Mouse (Mus musculus) heart, postnatal 0 days (tissue): ENCODE measurements around the gene Gnmt. TPM values are rescaled to one million over a fixed set of nuclear protein-coding genes. Genes with fewer than 3 reads are reported as not detected.

Source experiments
- ATAC-seq: fragments of 200-750 bp; cut with Nextera tagmentation; 2 replicates; pipeline ENCODE4 v1.8.0; 2017; ENCODE audit warnings: low read depth, moderate number of reproducible peaks, moderate library complexity; ENCODE audit not compliant: insufficient read depth
- DNase-seq: peaks from one replicate; pipeline ENCODE4 v3.0.0-alpha.2; 2016; ENCODE audit warnings: low spot score
- H3K27ac ChIP-seq: fragments of 300-500 bp; sonication (generic); 2 replicates; pipeline ENCODE4 v1.5.1; 2014; ENCODE audit warnings: low read depth, mild to moderate bottlenecking
- H3K27me3 ChIP-seq: fragments of 300-500 bp; sonication (generic); 2 replicates; pipeline ENCODE4 v1.6.1; 2014; ENCODE audit warnings: low read length, mixed read lengths; ENCODE audit not compliant: control insufficient read depth, insufficient read depth
- H3K36me3 ChIP-seq: fragments of 300-500 bp; sonication (generic); replicated peaks from 2 replicates; pipeline ENCODE4 v1.6.1; 2014; ENCODE audit warnings: low read length, mixed read lengths; ENCODE audit not compliant: control insufficient read depth, insufficient read depth
- H3K4me1 ChIP-seq: fragments of 300-500 bp; sonication (generic); 2 replicates; pipeline ENCODE4 v1.6.1; 2014; ENCODE audit warnings: antibody characterized with exemption; ENCODE audit not compliant: control insufficient read depth, insufficient read depth
- H3K4me2 ChIP-seq: fragments of 300-500 bp; sonication (generic); 2 replicates; pipeline ENCODE4 v1.6.1; 2014; ENCODE audit warnings: low read depth, mild to moderate bottlenecking, low read length, moderate library complexity
- H3K4me3 ChIP-seq: fragments of 300-500 bp; sonication (generic); 2 replicates; pipeline ENCODE4 v1.5.1; 2014; ENCODE audit warnings: low read depth, low read length
- H3K9ac ChIP-seq: fragments of 300-500 bp; sonication (generic); replicated peaks from 2 replicates; pipeline ENCODE4 v1.6.1; 2014; ENCODE audit warnings: low read depth, low read length, mixed read lengths
- H3K9me3 ChIP-seq: fragments of 300-500 bp; sonication (generic); replicated peaks from 2 replicates; pipeline ENCODE4 v1.6.1; 2016; ENCODE audit warnings: low read length; ENCODE audit not compliant: control insufficient read depth
- CTCF ChIP-seq: IDR thresholded peaks from 2 replicates; pipeline ENCODE4 v1.5.1; 2016; ENCODE audit warnings: antibody characterized with exemption, control low read depth, low read depth
- EP300 ChIP-seq: IDR thresholded peaks from 2 replicates; pipeline ENCODE4 v1.6.1; 2016; ENCODE audit warnings: antibody characterized with exemption, low read depth
- WGBS: fragments of 180-500 bp; shearing (Covaris S2); extraction: QIAGEN DNeasy Blood & Tissue Kit; methylation state at CpG from one replicate; pipeline ENCODE4 v1.1.7; 2014; 5-methylcytosine and 5-hydroxymethylcytosine counted together
- polyA plus RNA-seq: library from polyadenylated mRNA; unstranded; fragments of >200 nt; fragmentation: Nextera tagmentation; extraction: Ambion mirVana; gene quantifications from 2 replicates; pipeline ENCODE4 v1.2.1, GENCODE M21; 2015
- total RNA-seq: library from RNA; depleted of rRNA; stranded (reverse); fragments of >200 nt; gene quantifications from 2 replicates; pipeline ENCODE4 v1.2.3, GENCODE M21; 2014; ENCODE audit warnings: low replicate concordance

Gnmt gene
- total and polyA plus RNA-seq, 2 experiments from 2014 or later: 2.7 to 2.8 TPM

DNA sequence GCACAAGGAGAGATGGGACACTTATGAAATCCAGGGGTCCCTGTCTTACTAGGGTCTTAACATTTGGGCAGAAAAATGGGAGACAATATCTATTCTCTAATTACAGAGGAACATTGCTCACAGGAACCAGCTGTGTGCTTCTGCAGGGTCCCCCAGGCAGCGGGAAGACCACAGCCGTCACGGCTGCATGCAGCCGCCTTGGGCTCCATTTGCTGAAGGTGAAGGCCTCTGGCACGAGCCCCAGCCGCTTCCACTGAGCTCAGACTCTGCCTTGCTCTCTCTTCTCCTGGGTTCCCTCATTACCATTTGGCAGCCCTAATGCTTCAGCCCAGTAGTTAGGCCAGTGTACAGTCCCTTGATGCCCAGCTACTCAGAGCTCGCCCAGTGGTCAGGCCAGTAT, 7.9 kb downstream of the Gnmt start:
- TF ChIP-seq EP300 (no peak), CTCF (no peak)
- Histone ChIP-seq H3K27me3 (no peaks in the 10 kb centered on the region), H3K4me1 (no peaks in the 10 kb centered on the region), H3K27ac (no peak overlapping the region), H3K9ac (no peak overlapping the region), H3K9me3 (no peaks in the 10 kb centered on the region), H3K36me3 (peaks cover 12% of the 10 kb centered on the region; the same call in 1 of the 2 replicates), H3K4me2 (no peak overlapping the region), H3K4me3 (no peak overlapping the region)
- no peak for DNase-seq
- WGBS: 85% methylated on average over 7 of the region's 7 CpGs
- ATAC-seq: no peak

DNA sequence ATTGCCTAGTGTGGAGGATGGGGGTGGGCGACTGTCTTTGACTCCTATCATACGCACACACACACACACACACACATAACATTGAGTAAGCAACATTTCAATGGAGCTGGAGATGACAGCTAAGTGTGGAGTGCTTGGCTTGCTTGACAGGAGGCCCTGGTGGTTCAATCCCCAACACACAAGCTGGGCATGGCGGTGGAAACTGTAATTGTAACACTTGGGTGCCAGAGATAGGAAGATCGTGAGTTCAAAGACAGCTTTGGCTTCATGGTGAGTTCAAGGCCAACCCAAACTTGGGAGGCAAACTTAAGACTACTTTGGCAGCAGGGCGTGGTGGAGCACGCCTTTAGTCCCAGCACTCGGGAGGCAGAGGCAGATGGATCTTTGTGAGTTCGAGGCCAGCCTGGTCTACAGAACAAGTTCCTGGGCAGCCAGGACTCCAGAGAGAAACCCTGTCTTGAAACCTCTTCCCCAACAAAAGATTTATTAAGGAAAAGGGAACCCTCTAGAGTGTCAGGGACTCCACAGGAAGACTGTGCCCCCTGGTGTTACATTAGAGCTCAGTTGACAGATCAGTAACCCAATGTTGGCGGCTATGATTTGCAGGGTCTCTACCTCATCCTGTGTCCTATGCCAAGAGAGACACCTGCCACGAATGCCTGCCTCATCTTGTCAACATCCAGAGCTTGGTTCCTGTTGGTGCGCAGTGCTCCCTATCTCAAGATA, 14.0 kb downstream of the Gnmt start:
- Histone ChIP-seq H3K4me1 (peaks cover 12% of the 10 kb centered on the region; the same call in 1 of the 2 replicates), H3K9ac (no peak overlapping the region), H3K27me3 (no peaks in the 10 kb centered on the region), H3K9me3 (no peaks in the 10 kb centered on the region), H3K4me3 (no peak overlapping the region), H3K27ac (no peak overlapping the region), H3K4me2 (no peak overlapping the region), H3K36me3 (peaks cover 12% of the 10 kb centered on the region; the same call in 1 of the 2 replicates)
- ATAC-seq (no peak), DNase-seq (no peak)
- WGBS: 90% methylated on average over 11 of the region's 11 CpGs
- TF ChIP-seq EP300: no peak
- no peak for TF ChIP-seq CTCF

- H3K27me3 ChIP-seq: no peaks in the 10 kb centered on the region
- TF ChIP-seq CTCF: no peak
- TF ChIP-seq EP300: no peak
- no peak overlapping the region for H3K4me3 ChIP-seq
- no peak overlapping the region for H3K4me2 ChIP-seq
- ATAC-seq (no peak), DNase-seq (no peak)
- H3K9ac ChIP-seq: no peak overlapping the region
- peaks cover 12% of the 10 kb centered on the region; the same call in 1 of the 2 replicates for H3K4me1 ChIP-seq
- peaks cover 12% of the 10 kb centered on the region; the same call in 1 of the 2 replicates for H3K36me3 ChIP-seq
- WGBS: 83% methylated on average over 9 of the region's 9 CpGs
- no peak overlapping the region for H3K27ac ChIP-seq
- no peaks in the 10 kb centered on the region for H3K9me3 ChIP-seq
These were observed 15.1 kb downstream of the Gnmt start for GRCm38 (mm10) chr17:46713849-46714248.

- H3K4me1 ChIP-seq: peaks cover 12% of the 10 kb centered on the region; the same call in 1 of the 2 replicates
- no peak for TF ChIP-seq EP300
- no peak for TF ChIP-seq CTCF
- H3K4me2 ChIP-seq: peak overlapping the region; percentile 100
- H3K27ac ChIP-seq: 0 out of 2 replicates have a peak overlapping the region, but pooled peaks have one; percentile 86
- WGBS: 41% methylated on average over 7 of the region's 7 CpGs
- H3K36me3 ChIP-seq: peaks cover 12% of the 10 kb centered on the region; the same call in 1 of the 2 replicates
- H3K9ac ChIP-seq: peak overlapping the region; percentile 97
- peak overlapping the region; percentile 100 for H3K4me3 ChIP-seq
- H3K27me3 ChIP-seq: no peaks in the 10 kb centered on the region
- H3K9me3 ChIP-seq: no peaks in the 10 kb centered on the region
- DNase-seq (no peak), ATAC-seq (no peak)
These were observed 16.5 kb downstream of the Gnmt start for GRCm38 (mm10) chr17:46712442-46712841.

DNA sequence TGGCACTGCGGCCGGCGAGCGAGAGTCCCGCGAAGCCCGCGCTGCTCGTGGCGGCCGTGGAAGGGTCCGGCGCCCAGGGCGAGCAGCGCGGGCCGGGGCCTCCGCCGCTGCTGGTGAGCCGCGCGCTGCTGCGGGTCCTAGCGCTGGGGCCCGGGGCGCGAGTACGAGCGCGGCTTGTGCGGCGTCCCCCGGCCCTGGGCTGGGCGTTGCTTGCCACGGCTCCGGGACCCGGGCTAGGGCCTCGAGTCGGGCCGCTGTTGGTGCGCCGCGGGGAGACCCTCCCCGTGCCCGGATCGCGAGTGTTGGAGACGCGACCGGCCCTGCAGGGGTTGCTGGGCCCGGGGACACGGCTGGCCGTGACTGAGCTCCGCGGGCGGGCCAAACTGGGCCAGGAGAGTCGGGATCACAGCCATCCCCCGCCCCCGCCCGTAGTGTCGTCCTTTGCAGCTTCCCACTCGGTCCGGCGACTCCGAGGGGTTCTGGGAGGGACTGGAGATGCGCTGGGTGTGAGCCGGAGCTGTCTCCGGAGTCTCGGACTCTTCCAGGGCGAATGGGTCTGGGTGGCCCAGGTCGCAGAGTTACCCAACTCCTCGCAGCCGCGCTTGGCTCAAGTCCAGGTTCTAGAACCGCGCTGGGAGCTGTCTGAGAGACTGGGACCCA, 17.2 kb downstream of the Gnmt start:
- DNase-seq: peak; percentile 39
- ATAC-seq: peak; percentile 58
- TF ChIP-seq CTCF (no peak), EP300 (no peak)

More for the DNA sequence above, 17.2 kb downstream of the Gnmt start:
- WGBS: 0% methylated on average over 74 of the region's 76 CpGs
- Histone ChIP-seq H3K4me3 (peak overlapping the region; percentile 100), H3K4me2 (peak overlapping the region; percentile 100), H3K9ac (peak overlapping the region; percentile 97), H3K36me3 (peaks cover 12% of the 10 kb centered on the region; the same call in 1 of the 2 replicates), H3K9me3 (no peaks in the 10 kb centered on the region), H3K4me1 (peaks cover 12% of the 10 kb centered on the region; the same call in 1 of the 2 replicates), H3K27ac (peak overlapping the region; percentile 86), H3K27me3 (no peaks in the 10 kb centered on the region)
